ENCODE assay signal across 29 mouse cellular contexts in the genomic region with DNA sequence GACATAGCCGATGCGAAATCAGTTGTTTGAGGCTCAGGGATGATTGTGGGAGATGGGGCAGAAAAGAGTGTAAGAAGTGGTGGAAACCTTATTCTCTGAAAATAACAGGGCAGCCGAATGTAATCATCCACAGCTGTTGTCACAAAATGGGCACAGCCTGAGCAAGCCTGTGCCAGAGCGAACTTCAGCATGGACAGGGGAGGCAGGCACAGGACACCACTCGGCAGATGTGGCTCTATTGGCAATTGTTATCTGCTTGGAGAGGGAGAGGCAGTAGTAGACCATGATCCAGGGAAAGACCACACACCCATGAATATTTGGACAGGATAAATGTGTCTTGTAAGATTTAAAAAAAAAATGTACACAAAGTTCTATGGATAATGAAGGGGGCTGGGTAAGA.
DNase-seq lines count a peak whose midpoint lies in the region; ATAC-seq lines count a peak whose summit lies in the region.
"Had no signal": no experiment of that assay in that cellular context is flagged by ENCODE, and none has a peak within 500 bp of the region (broad histone marks: within the 10 kb centered on the region; RNA-seq: fewer than 3 reads in every experiment).

No protein-coding gene starts in this region.

- ATAC-seq in intestine, embryonic 14.5 days (replicated peaks; ENCODE audit: low FRiP score, low TSS enrichment, low read depth) = no peak
- no peak for ATAC-seq in intestine, embryonic 15.5 days
- peak; percentile 66 for ATAC-seq in lung, embryonic 16.5 days (ENCODE audit: low read depth)
- ATAC-seq: forebrain, embryonic 14.5 days; forebrain, postnatal 0 days; Patski had no signal

- no peak overlapping the region for H3K27ac ChIP-seq in intestine, embryonic 14.5 days (ENCODE audit: low read depth)
- H3K27ac ChIP-seq in intestine, embryonic 15.5 days = no peak overlapping the region
- no peak overlapping the region for H3K27ac ChIP-seq in lung, embryonic 16.5 days (ENCODE audit: low read length)
- H3K27ac ChIP-seq: embryonic facial prominence, embryonic 12.5 days; embryonic facial prominence, embryonic 15.5 days; heart, adult 2 months; heart, embryonic 10.5 days; heart, embryonic 13.5 days; hindbrain, embryonic 12.5 days; hindbrain, embryonic 15.5 days had no signal

- no peaks in the 10 kb centered on the region for H3K4me1 ChIP-seq in intestine, embryonic 14.5 days (replicated peaks; ENCODE audit: control insufficient read depth, insufficient read depth, low read length)
- H3K4me1 ChIP-seq in intestine, embryonic 15.5 days (replicated peaks) = no peaks in the 10 kb centered on the region
- no peaks in the 10 kb centered on the region for H3K4me1 ChIP-seq in lung, embryonic 16.5 days (replicated peaks; ENCODE audit: control insufficient read depth, insufficient read depth, low read length)
- H3K4me1 ChIP-seq: embryonic facial prominence, embryonic 12.5 days; embryonic facial prominence, embryonic 15.5 days; heart, embryonic 10.5 days; heart, embryonic 13.5 days; hindbrain, embryonic 12.5 days; hindbrain, embryonic 15.5 days had no signal

- no peaks in the 10 kb centered on the region for H3K36me3 ChIP-seq in intestine, embryonic 14.5 days (ENCODE audit: control insufficient read depth, insufficient read depth, low read length)
- no peaks in the 10 kb centered on the region for H3K36me3 ChIP-seq in intestine, embryonic 15.5 days
- no peaks in the 10 kb centered on the region for H3K36me3 ChIP-seq in lung, embryonic 16.5 days (ENCODE audit: control insufficient read depth, insufficient read depth, low read length)
- H3K36me3 ChIP-seq: embryonic facial prominence, embryonic 12.5 days; embryonic facial prominence, embryonic 15.5 days; G1E; heart, embryonic 10.5 days; heart, embryonic 13.5 days; hindbrain, embryonic 12.5 days; hindbrain, embryonic 15.5 days had no signal

- H3K27me3 ChIP-seq in intestine, embryonic 14.5 days (replicated peaks; ENCODE audit: control insufficient read depth, insufficient read depth, low read length) = no peaks in the 10 kb centered on the region
- no peaks in the 10 kb centered on the region for H3K27me3 ChIP-seq in intestine, embryonic 15.5 days (replicated peaks)
- H3K27me3 ChIP-seq in lung, embryonic 16.5 days (ENCODE audit: control insufficient read depth, insufficient read depth, low read depth, low read length) = no peaks in the 10 kb centered on the region
- H3K27me3 ChIP-seq: CH12.LX; embryonic facial prominence, embryonic 12.5 days; embryonic facial prominence, embryonic 15.5 days; heart, embryonic 13.5 days; hindbrain, embryonic 12.5 days; hindbrain, embryonic 15.5 days; Patski had no signal

- 84% methylated on average over 5 of the region's 5 CpGs for whole genome bisulfite sequencing in intestine, embryonic 14.5 days
- WGBS in intestine, embryonic 15.5 days = 84% methylated on average over 5 of the region's 5 CpGs
- WGBS in lung, embryonic 16.5 days = 66% methylated on average over 5 of the region's 5 CpGs

- H3K9ac ChIP-seq in intestine, embryonic 14.5 days (ENCODE audit: low read length) = no peak overlapping the region
- H3K9ac ChIP-seq in intestine, embryonic 15.5 days = no peak overlapping the region
- H3K9ac ChIP-seq in lung, embryonic 16.5 days (ENCODE audit: low read length) = no peak overlapping the region
- H3K9ac ChIP-seq: embryonic facial prominence, embryonic 12.5 days; embryonic facial prominence, embryonic 15.5 days; forebrain, postnatal 0 days; heart, embryonic 13.5 days; hindbrain, embryonic 12.5 days; hindbrain, embryonic 15.5 days had no signal

- H3K4me2 ChIP-seq in intestine, embryonic 14.5 days (ENCODE audit: low read length) = no peak overlapping the region
- H3K4me2 ChIP-seq in intestine, embryonic 15.5 days (replicated peaks) = no peak overlapping the region
- H3K4me2 ChIP-seq in lung, embryonic 16.5 days (ENCODE audit: low read depth, low read length) = no peak overlapping the region
- H3K4me2 ChIP-seq: embryonic facial prominence, embryonic 12.5 days; embryonic facial prominence, embryonic 15.5 days; heart, embryonic 13.5 days; hindbrain, embryonic 12.5 days; hindbrain, embryonic 15.5 days had no signal

- no peaks in the 10 kb centered on the region for H3K9me3 ChIP-seq in intestine, embryonic 14.5 days (ENCODE audit: control insufficient read depth, low read length)
- H3K9me3 ChIP-seq in intestine, embryonic 15.5 days = no peaks in the 10 kb centered on the region
- H3K9me3 ChIP-seq in lung, embryonic 16.5 days (ENCODE audit: control insufficient read depth, low read length) = peaks cover 2% of the 10 kb centered on the region; the same call in 1 of the 2 replicates
- H3K9me3 ChIP-seq: embryonic facial prominence, embryonic 12.5 days; embryonic facial prominence, embryonic 15.5 days had no signal

- H3K4me3 ChIP-seq in intestine, embryonic 14.5 days (ENCODE audit: low read depth, low read length) = no peak overlapping the region
- no peak overlapping the region for H3K4me3 ChIP-seq in intestine, embryonic 15.5 days (replicated peaks)
- H3K4me3 ChIP-seq in lung, embryonic 16.5 days (ENCODE audit: low read length) = no peak overlapping the region
- H3K4me3 ChIP-seq: embryonic facial prominence, embryonic 12.5 days; embryonic facial prominence, embryonic 15.5 days; heart, adult 2 months; heart, embryonic 10.5 days; heart, embryonic 13.5 days; hindbrain, embryonic 12.5 days; hindbrain, embryonic 15.5 days had no signal

- DNase-seq in intestine, embryonic 14.5 days (ENCODE audit: low spot score) = peak; percentile 9
- DNase-seq in lung, adult 18-20 months = no peak
- peak; percentile 12 for DNase-seq in lung, postnatal 10 days
- DNase-seq in lung, postnatal 36 days = peak; percentile 4
- DNase-seq in kidney, adult 11 months = no peak
- DNase-seq: adrenal gland, postnatal 10 days; adrenal gland, postnatal 36 days; B cell, adult 2 months; cerebellum, adult 18-20 months; cerebellum, adult 9-11 months; cerebellum, postnatal 25 days; forebrain, postnatal 0 days; gastrocnemius, postnatal 10 days; gastrocnemius, postnatal 36 days; heart, adult 2 months; heart, postnatal 14 days; heart, postnatal 4 days had no signal

Comparison
In these comparisons a context has a peak if more than half of its experiments do, and no peak if none do; other contexts are left out.
1. DNase-seq: peak in intestine, embryonic 14.5 days (single experiment), lung, postnatal 10 days (single experiment) and lung, postnatal 36 days (single experiment); none in lung, adult 18-20 months (0 of 2) and kidney, adult 11 months (single experiment).